Mouse (Mus musculus) midbrain, embryonic 11.5 days (tissue): Measurements from ENCODE around the gene Pprc1. TPM values are rescaled to one million over a fixed set of nuclear protein-coding genes. Genes with fewer than 3 reads are reported as not detected.

ENCODE experiments used
- ATAC-seq: fragments of 200-750 bp; cut with Nextera tagmentation; 2 replicates; pipeline ENCODE4 v1.8.0; 2017; ENCODE audit warnings: moderate TSS enrichment, moderate library complexity; ENCODE audit not compliant: low FRiP score
- DNase-seq: peaks from one replicate; pipeline ENCODE4 v3.0.0; 2015; ENCODE audit warnings: low spot score; ENCODE audit errors: missing footprints
- H3K27ac ChIP-seq: fragments of 300-500 bp; sonication (generic); 2 replicates; pipeline ENCODE4 v1.5.1; 2014; ENCODE audit warnings: low read depth, low read length
- H3K27me3 ChIP-seq: fragments of 300-500 bp; sonication (generic); 2 replicates; pipeline ENCODE4 v1.6.1; 2014; ENCODE audit warnings: mild to moderate bottlenecking, low read length, moderate library complexity, mixed read lengths; ENCODE audit not compliant: control insufficient read depth, insufficient read depth
- H3K36me3 ChIP-seq: fragments of 300-500 bp; sonication (generic); 2 replicates; pipeline ENCODE4 v1.6.1; 2014; ENCODE audit warnings: mild to moderate bottlenecking, low read length, moderate library complexity, mixed read lengths; ENCODE audit not compliant: control insufficient read depth, insufficient read depth
- H3K4me1 ChIP-seq: fragments of 300-500 bp; sonication (generic); 2 replicates; pipeline ENCODE4 v1.6.1; 2014; ENCODE audit warnings: low read length; ENCODE audit not compliant: control insufficient read depth, insufficient read depth
- H3K4me2 ChIP-seq: fragments of 300-500 bp; sonication (generic); 2 replicates; pipeline ENCODE4 v1.6.1; 2014; ENCODE audit warnings: mild to moderate bottlenecking, moderate library complexity
- H3K4me3 ChIP-seq: fragments of 300-500 bp; sonication (generic); 2 replicates; pipeline ENCODE4 v1.5.1; 2014; ENCODE audit warnings: low read depth, low read length
- H3K9ac ChIP-seq: fragments of 300-500 bp; sonication (generic); 2 replicates; pipeline ENCODE4 v1.6.1; 2014; ENCODE audit warnings: low read length
- H3K9me3 ChIP-seq: fragments of 300-500 bp; sonication (generic); 2 replicates; pipeline ENCODE4 v1.6.1; 2016; ENCODE audit warnings: low read length; ENCODE audit not compliant: control insufficient read depth
- WGBS: fragments of 180-500 bp; shearing (Covaris S2); extraction: QIAGEN DNeasy Blood & Tissue Kit; methylation state at CpG from one replicate; pipeline ENCODE4 v1.1.7; 2014; 5-methylcytosine and 5-hydroxymethylcytosine counted together
- polyA plus RNA-seq: library from polyadenylated mRNA; unstranded; fragments of >200 nt; fragmentation: Nextera tagmentation; extraction: Ambion mirVana; gene quantifications from 2 replicates; pipeline ENCODE4 v1.2.1, GENCODE M21; 2014

The Pprc1 gene
- polyA plus RNA-seq, 1 experiment from 2014 or later, result 48.5 TPM

- DNase-seq (peak; percentile 75), ATAC-seq (no peak)
- no peak overlapping the region for H3K27ac ChIP-seq
- no peaks in the 10 kb centered on the region for H3K27me3 ChIP-seq
- peaks cover 40% of the 10 kb centered on the region for H3K36me3 ChIP-seq
- 71% methylated on average over 9 of the region's 9 CpGs for WGBS
- H3K4me1 ChIP-seq, result peaks cover 5% of the 10 kb centered on the region
- no peak overlapping the region for H3K9ac ChIP-seq
- no peak overlapping the region for H3K4me2 ChIP-seq
- H3K4me3 ChIP-seq, result no peak overlapping the region
- no peaks in the 10 kb centered on the region for H3K9me3 ChIP-seq
Measured at GRCm38 (mm10) chr19:46031689-46032432, 12.8 kb upstream of the Pprc1 start.

GRCm38 (mm10) chr19:46032731-46033510, 11.8 kb upstream of the Pprc1 start:
- ATAC-seq (no peak), DNase-seq (peak; percentile 10)
- no peak overlapping the region for H3K9ac ChIP-seq
- no peaks in the 10 kb centered on the region for H3K9me3 ChIP-seq
- WGBS, result 89% methylated on average over 26 of the region's 26 CpGs
- no peak overlapping the region for H3K4me3 ChIP-seq
- no peak overlapping the region for H3K27ac ChIP-seq
- no peaks in the 10 kb centered on the region for H3K27me3 ChIP-seq
- no peak overlapping the region for H3K4me2 ChIP-seq
- H3K36me3 ChIP-seq, result peaks cover 40% of the 10 kb centered on the region
- H3K4me1 ChIP-seq, result peaks cover 15% of the 10 kb centered on the region

DNA sequence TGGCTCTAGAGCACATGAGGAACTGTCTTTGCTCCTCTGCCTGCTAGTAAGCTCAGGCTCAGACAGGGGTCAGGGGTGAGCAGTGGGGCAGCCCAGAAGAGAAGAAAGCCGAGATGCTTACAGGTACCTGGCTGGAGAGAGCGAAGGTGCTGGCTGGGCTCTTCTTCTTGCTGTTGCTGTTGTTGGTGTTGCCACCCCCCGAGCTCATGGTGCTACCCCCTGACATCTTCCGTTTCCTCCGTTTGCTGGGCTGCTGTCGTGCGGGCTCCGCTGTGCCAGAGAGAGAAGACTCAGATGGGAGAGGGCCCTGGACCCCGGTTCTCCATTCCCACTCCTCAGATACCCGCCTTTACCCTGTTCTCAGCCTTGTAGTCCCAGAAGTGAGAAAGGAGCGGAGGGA, 10.8 kb upstream of the Pprc1 start:
- Histone ChIP-seq H3K9ac (no peak overlapping the region), H3K27me3 (no peaks in the 10 kb centered on the region), H3K9me3 (no peaks in the 10 kb centered on the region), H3K4me3 (no peak overlapping the region), H3K27ac (no peak overlapping the region), H3K4me2 (no peak overlapping the region; the same call in 1 of the 2 replicates), H3K36me3 (peaks cover 40% of the 10 kb centered on the region), H3K4me1 (peaks cover 17% of the 10 kb centered on the region)
- ATAC-seq (no peak), DNase-seq (peak; percentile 77)
- WGBS, result 96% methylated on average over 11 of the region's 11 CpGs

DNA sequence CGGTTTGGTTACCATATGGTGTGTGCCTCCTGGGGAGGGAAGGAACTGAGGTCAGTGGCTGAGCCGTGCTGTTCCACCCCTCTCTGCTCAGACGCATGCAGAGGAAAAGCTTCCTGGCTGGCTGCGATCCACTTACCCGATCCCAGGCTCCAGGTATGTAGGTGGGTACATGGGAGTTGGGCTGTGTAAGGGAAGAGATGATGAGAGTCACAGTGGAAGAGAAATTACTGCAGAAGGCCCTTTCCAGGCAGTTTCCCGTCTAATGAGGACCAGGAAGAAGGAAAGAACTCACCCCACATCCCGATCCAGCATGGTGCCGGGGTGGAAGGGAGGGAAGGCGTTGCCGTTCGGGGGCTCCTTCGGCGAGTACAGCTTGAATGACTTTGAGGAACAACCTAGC, 8.7 kb upstream of the Pprc1 start:
- no peak for ATAC-seq
- Histone ChIP-seq H3K4me2 (no peak overlapping the region), H3K36me3 (peaks cover 40% of the 10 kb centered on the region), H3K4me1 (peaks cover 28% of the 10 kb centered on the region), H3K9me3 (no peaks in the 10 kb centered on the region), H3K27ac (no peak overlapping the region), H3K9ac (no peak overlapping the region), H3K4me3 (no peak overlapping the region), H3K27me3 (no peaks in the 10 kb centered on the region)
- 94% methylated on average over 13 of the region's 13 CpGs for WGBS
- DNase-seq, result peak; percentile 56

- 68% methylated on average over 13 of the region's 13 CpGs for WGBS
- Histone ChIP-seq H3K36me3 (peaks cover 40% of the 10 kb centered on the region), H3K4me3 (peak overlapping the region; percentile 97), H3K4me1 (peaks cover 35% of the 10 kb centered on the region), H3K27me3 (no peaks in the 10 kb centered on the region), H3K4me2 (peak overlapping the region; percentile 80), H3K9ac (peak overlapping the region; percentile 99), H3K9me3 (no peaks in the 10 kb centered on the region), H3K27ac (no peak overlapping the region)
- DNase-seq, result peak; percentile 89
- ATAC-seq, result no peak
Measured at GRCm38 (mm10) chr19:46036477-46037242, 8.0 kb upstream of the Pprc1 start.

GRCm38 (mm10) chr19:46037243-46037924, 7.3 kb upstream of the Pprc1 start:
- Histone ChIP-seq H3K4me2 (peak overlapping the region; percentile 80), H3K9ac (peak overlapping the region; percentile 99), H3K9me3 (no peaks in the 10 kb centered on the region), H3K36me3 (peaks cover 40% of the 10 kb centered on the region), H3K27me3 (no peaks in the 10 kb centered on the region), H3K4me3 (peak overlapping the region; percentile 97), H3K4me1 (peaks cover 40% of the 10 kb centered on the region), H3K27ac (no peak overlapping the region; the same call in 1 of the 2 replicates)
- DNase-seq (peak; percentile 88), ATAC-seq (no peak)
- WGBS, result 11% methylated on average over 6 of the region's 6 CpGs

GRCm38 (mm10) chr19:46037925-46038850, 6.5 kb upstream of the Pprc1 start:
- no peaks in the 10 kb centered on the region for H3K9me3 ChIP-seq
- DNase-seq, result peak; percentile 87
- WGBS, result 14% methylated on average over 13 of the region's 13 CpGs
- peak overlapping the region; percentile 80 for H3K4me2 ChIP-seq
- peak overlapping the region; percentile 97 for H3K4me3 ChIP-seq
- H3K27ac ChIP-seq, result peak overlapping the region; percentile 94
- H3K9ac ChIP-seq, result peak overlapping the region; percentile 99
- peaks cover 33% of the 10 kb centered on the region for H3K36me3 ChIP-seq
- no peak for ATAC-seq
- H3K27me3 ChIP-seq, result no peaks in the 10 kb centered on the region
- H3K4me1 ChIP-seq, result peaks cover 48% of the 10 kb centered on the region

DNA sequence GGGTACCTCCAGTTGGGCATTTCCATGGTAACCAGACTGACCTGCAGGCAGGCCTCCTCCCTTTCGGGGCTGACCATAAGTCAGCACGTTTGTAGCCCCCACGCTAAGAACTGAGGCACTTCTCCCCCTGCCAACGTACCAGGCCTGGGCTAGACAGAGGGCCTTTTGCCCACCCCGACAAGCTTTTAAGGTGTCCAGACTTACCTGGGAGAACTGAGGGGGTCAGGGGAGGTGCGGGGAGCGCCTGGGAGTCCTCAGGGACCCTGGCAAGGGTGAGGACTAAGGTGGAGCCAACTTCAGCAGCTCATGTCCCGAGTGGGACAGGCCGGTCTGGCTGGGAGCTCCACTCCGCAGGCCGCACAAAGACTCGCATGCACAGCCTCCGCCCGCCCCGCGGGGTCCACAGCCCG, 5.8 kb upstream of the Pprc1 start:
- Histone ChIP-seq H3K9ac (peak overlapping the region; percentile 99), H3K36me3 (peaks cover 26% of the 10 kb centered on the region), H3K27me3 (no peaks in the 10 kb centered on the region), H3K9me3 (no peaks in the 10 kb centered on the region), H3K27ac (peak overlapping the region; percentile 94), H3K4me2 (peak overlapping the region; percentile 80), H3K4me1 (peaks cover 55% of the 10 kb centered on the region), H3K4me3 (peak overlapping the region; percentile 97)
- ATAC-seq (peak; percentile 40), DNase-seq (peak; percentile 93)
- 0% methylated on average over 10 of the region's 17 CpGs for whole genome bisulfite sequencing
